Mouse (Mus musculus) heart, postnatal 14 days (tissue): ENCODE data around the gene Sept5. TPM values are rescaled to one million over a fixed set of nuclear protein-coding genes. Genes with fewer than 3 reads are reported as not detected.

Experiments
- DNase-seq, 2 experiments: peaks; one replicate each; pipeline ENCODE4 v3.0.0; 2021 to 2022
- intact Hi-C: fragments of 180-260 bp; cut with DNase I; formaldehyde crosslinking; loops from one replicate; pipeline ENCODE4 v1.15.1; 2025
- total RNA-seq, 2 experiments: library from RNA; stranded (reverse); gene quantifications; 2 replicates each; pipeline ENCODE4 v1.2.3; 2021

Gene Sept5
- total RNA-seq, 2 experiments from 2014 or later = 6.7 to 7.6 TPM

GRCm38 (mm10) chr16:18586076-18586905, 43.5 kb downstream of the Sept5 start:
- intact Hi-C loops = no loop called here
- no peak for DNase-seq

- no peak for DNase-seq
- intact Hi-C loops = no loop called here
Observed at GRCm38 (mm10) chr16:18585676-18586075, 44.1 kb downstream of the Sept5 start.

- no peak for DNase-seq
- intact Hi-C loops = no loop called here
Observed at GRCm38 (mm10) chr16:18584901-18585510, 44.7 kb downstream of the Sept5 start.

- intact Hi-C loops = no loop called here
- DNase-seq = no peak
Observed at GRCm38 (mm10) chr16:18583673-18584357, 45.9 kb downstream of the Sept5 start.

- intact Hi-C loops = no loop called here
- DNase-seq = no peak
Observed at GRCm38 (mm10) chr16:18583169-18583568, 46.6 kb downstream of the Sept5 start.

- intact Hi-C loops = no loop called here
Observed at GRCm38 (mm10) chr16:18582426-18583148, 47.2 kb downstream of the Sept5 start.

GRCm38 (mm10) chr16:18581623-18582205, 48.0 kb downstream of the Sept5 start:
- intact Hi-C loops = no loop called here
- DNase-seq = peak in 1 of 2 experiments; percentile 38

More at GRCm38 (mm10) chr16:18582426-18583148, 47.2 kb downstream of the Sept5 start:
- no peak for DNase-seq

GRCm38 (mm10) chr16:18581050-18581622, 48.6 kb downstream of the Sept5 start:
- intact Hi-C loops = no loop called here
- no peak for DNase-seq

- intact Hi-C loops = no loop called here
- DNase-seq = no peak
Observed at GRCm38 (mm10) chr16:18580389-18580788, 49.4 kb downstream of the Sept5 start.

GRCm38 (mm10) chr16:18577599-18578160, 52.1 kb downstream of the Sept5 start:
- intact Hi-C loops = no loop called here
- DNase-seq = no peak

GRCm38 (mm10) chr16:18577071-18577470, 52.7 kb downstream of the Sept5 start:
- intact Hi-C loops = no loop called here

GRCm38 (mm10) chr16:18574196-18574595, 55.6 kb downstream of the Sept5 start:
- no peak for DNase-seq
- intact Hi-C loops = no loop called here

More at GRCm38 (mm10) chr16:18577071-18577470, 52.7 kb downstream of the Sept5 start:
- no peak for DNase-seq

Other genes starting within 250 kb of the Sept5 start
- gene Txnrd2, start 203.6 kb downstream of the Sept5 start, total RNA-seq = 10 to 100 TPM; 29.9 to 34.6 TPM
- 100 to 1,000 TPM; 119 to 127 TPM for gene Comt, start 203.1 kb downstream of the Sept5 start, total RNA-seq
- gene Gnb1l, start 131.2 kb downstream of the Sept5 start, total RNA-seq = 1 to 10 TPM; 4.5 to 6.4 TPM
- 1 to 10 TPM; 2.5 to 4.3 TPM for gene Rtl10, start 131.1 kb downstream of the Sept5 start, total RNA-seq
- gene Tbx1, start 39.3 kb downstream of the Sept5 start, total RNA-seq = under 1 TPM; 0.48 to 0.76 TPM
- gene Gp1bb, start 7.6 kb downstream of the Sept5 start, total RNA-seq = under 1 TPM in 1 of 2 experiments, not detected in 1; 0.29 TPM
- 1 to 10 TPM; 2.8 to 4.0 TPM for gene Gm49601, start 3.5 kb downstream of the Sept5 start, total RNA-seq
- 10 to 100 TPM; 52.8 to 62.4 TPM for gene Cldn5, start 146.9 kb upstream of the Sept5 start, total RNA-seq
- gene Ufd1, start 181.8 kb upstream of the Sept5 start, total RNA-seq = 10 to 100 TPM; 56.5 to 61.4 TPM
- 1 to 10 TPM; 4.9 to 5.0 TPM for gene Cdc45, start 182.0 kb upstream of the Sept5 start, total RNA-seq
- gene 2510002D24Rik, start 206.6 kb upstream of the Sept5 start, total RNA-seq = 10 to 100 TPM; 18.3 to 19.2 TPM
- gene Gm28539, start 206.6 kb upstream of the Sept5 start, total RNA-seq = not detected
- gene Mrpl40, start 246.9 kb upstream of the Sept5 start, total RNA-seq = 10 to 100 TPM; 52.2 to 52.4 TPM
- gene Hira, start 247.1 kb upstream of the Sept5 start, total RNA-seq = 10 to 100 TPM; 24.8 to 27.4 TPM